ENCODE assay signal across 21 mouse cellular contexts in the genomic region with DNA sequence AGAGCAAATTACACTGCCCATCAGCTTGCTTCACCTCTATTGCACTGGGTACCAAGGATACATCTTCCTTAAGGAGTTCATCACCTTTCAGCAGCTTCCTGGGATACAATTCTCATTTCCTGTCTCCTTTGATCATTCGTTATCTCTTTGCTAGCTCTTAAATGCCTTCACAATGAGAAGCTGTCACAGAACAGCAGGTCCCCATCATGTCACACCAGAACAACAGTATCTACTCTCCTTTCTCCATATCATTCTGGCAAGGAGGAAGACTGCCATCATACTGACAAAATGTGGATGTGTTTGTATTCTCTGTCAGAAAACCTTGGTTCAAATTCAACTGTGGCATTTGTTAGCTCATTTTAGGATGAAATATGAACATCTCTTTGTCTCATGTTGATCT. TPM values are rescaled to one million over a fixed set of nuclear protein-coding genes. Genes with fewer than 3 reads are reported as not detected.
DNase-seq lines count a peak whose midpoint lies in the region; ATAC-seq and TF ChIP-seq lines count a peak whose summit lies in the region.
"Had no signal": no experiment of that assay in that cellular context is flagged by ENCODE, and none has a peak within 500 bp of the region (broad histone marks: within the 10 kb centered on the region; RNA-seq: fewer than 3 reads in every experiment).

No protein-coding gene starts in this region.

- peak; percentile 65; the same call in 1 of the 2 replicates for ATAC-seq in lung, embryonic 14.5 days (ENCODE audit: insufficient read depth)
- ATAC-seq: activated CD4-positive, CD25-positive, alpha-beta regulatory T cell, adult 4 months; CD4-positive, CD25-positive, alpha-beta regulatory T cell, adult 4 months; Patski had no signal

- no peak overlapping the region for H3K4me3 ChIP-seq in lung, embryonic 14.5 days (ENCODE audit: low read depth, low read length)

- H3K27ac ChIP-seq in lung, embryonic 14.5 days (ENCODE audit: low read depth): no peak overlapping the region

- peak; percentile 1 for DNase-seq in heart, adult 11 months
- no peak for DNase-seq in heart, adult 9 months (ENCODE audit: low spot score in 2 of 2)
- peak; percentile 77 for DNase-seq in lung, embryonic 14.5 days
- DNase-seq in lung, postnatal 4 days: no peak
- DNase-seq: adrenal gland, adult 2 months; adrenal gland, adult 8-10 months; adrenal gland, postnatal 10 days; adrenal gland, postnatal 14 days; adrenal gland, postnatal 25 days; adrenal gland, postnatal 36 days; B cell, adult 2 months; cerebellum, adult 11 months; cerebellum, adult 11-12 months; cerebellum, adult 18-20 months had no signal

- H3K27me3 ChIP-seq in lung, embryonic 14.5 days (ENCODE audit: insufficient read depth, low read length): no peaks in the 10 kb centered on the region
- H3K27me3 ChIP-seq: CH12.LX, Patski had no signal

- 28% methylated on average over 1 of the region's 1 CpGs for WGBS in lung, embryonic 14.5 days

- H3K36me3 ChIP-seq in lung, embryonic 14.5 days (ENCODE audit: insufficient read depth): no peaks in the 10 kb centered on the region
- H3K36me3 ChIP-seq: G1E had no signal

- H3K9me3 ChIP-seq in lung, embryonic 14.5 days (ENCODE audit: low read depth, low read length): no peaks in the 10 kb centered on the region
- H3K9me3 ChIP-seq: G1E had no signal

- no peak for TF ChIP-seq CTCF in lung, embryonic 14.5 days (IDR thresholded peaks at IDR 0.05; ENCODE audit: low read depth)

- no peak overlapping the region for H3K4me2 ChIP-seq in lung, embryonic 14.5 days

- no peaks in the 10 kb centered on the region for H3K4me1 ChIP-seq in lung, embryonic 14.5 days (ENCODE audit: insufficient read depth)

- H3K9ac ChIP-seq in lung, embryonic 14.5 days: no peak overlapping the region

RNA-seq across cellular contexts. Expression of gene Mroh9, which starts 19.5 kb away (rescaled TPM):
- not detected in 2 replicates for polyA plus RNA-seq in lung, embryonic 14.5 days (2014; fragmentation: Nextera tagmentation; extraction: Ambion mirVana)
- polyA plus RNA-seq: activated CD4-positive, CD25-positive, alpha-beta regulatory T cell, adult 4 months; adrenal gland, adult 2 months; brain, embryonic 14.5 days; C2C12; CD4-positive, CD25-positive, alpha-beta regulatory T cell, adult 4 months; G1E; Patski had no signal

Comparison
In these comparisons a context has a peak if more than half of its experiments do, and no peak if none do; other contexts are left out.
1. DNase-seq: peak in heart, adult 11 months (single experiment) and lung, embryonic 14.5 days (single experiment); none in heart, adult 9 months (0 of 2) and lung, postnatal 4 days (0 of 2).